Mouse (Mus musculus) embryonic facial prominence, embryonic 15.5 days (tissue): Measurements from ENCODE around the gene Zswim5. TPM values are rescaled to one million over a fixed set of nuclear protein-coding genes. Genes with fewer than 3 reads are reported as not detected.

Source experiments
- ATAC-seq: fragments of 200-750 bp; cut with Nextera tagmentation; 2 replicates; pipeline ENCODE4 v1.8.0; 2017; ENCODE audit warnings: low read depth, moderate TSS enrichment; ENCODE audit not compliant: insufficient number of reproducible peaks, low FRiP score, low TSS enrichment
- H3K27ac ChIP-seq: fragments of 300-500 bp; sonication (generic); replicated peaks from 2 replicates; pipeline ENCODE4 v1.5.1; 2015; ENCODE audit warnings: mild to moderate bottlenecking, inconsistent platforms
- H3K27me3 ChIP-seq: fragments of 300-500 bp; sonication (generic); 2 replicates; pipeline ENCODE4 v1.6.1; 2015; ENCODE audit warnings: inconsistent platforms
- H3K36me3 ChIP-seq: fragments of 300-500 bp; sonication (generic); 2 replicates; pipeline ENCODE4 v1.6.1; 2015; ENCODE audit warnings: mild to moderate bottlenecking, inconsistent platforms
- H3K4me1 ChIP-seq: fragments of 300-500 bp; sonication (generic); 2 replicates; pipeline ENCODE4 v1.6.1; 2015; ENCODE audit warnings: inconsistent platforms
- H3K4me2 ChIP-seq: fragments of 300-500 bp; sonication (generic); replicated peaks from 2 replicates; pipeline ENCODE4 v1.6.1; 2015; ENCODE audit warnings: mild to moderate bottlenecking, inconsistent platforms
- H3K4me3 ChIP-seq: fragments of 300-500 bp; sonication (generic); replicated peaks from 2 replicates; pipeline ENCODE4 v1.5.1; 2015; ENCODE audit warnings: mild to moderate bottlenecking, inconsistent platforms
- H3K9ac ChIP-seq: fragments of 300-500 bp; sonication (generic); 2 replicates; pipeline ENCODE4 v1.6.1; 2015; ENCODE audit warnings: inconsistent platforms
- H3K9me3 ChIP-seq: fragments of 300-500 bp; sonication (generic); replicated peaks from 2 replicates; pipeline ENCODE4 v1.6.1; 2016; ENCODE audit warnings: inconsistent platforms
- WGBS: fragments of 180-500 bp; shearing (Covaris S2); methylation state at CpG from one replicate; pipeline ENCODE4 v1.1.7; 2015; 5-methylcytosine and 5-hydroxymethylcytosine counted together
- polyA plus RNA-seq: library from polyadenylated mRNA; unstranded; fragments of >200 nt; fragmentation: Nextera tagmentation; extraction: Ambion mirVana; gene quantifications from 2 replicates; pipeline ENCODE4 v1.2.1, GENCODE M21; 2015

Zswim5 gene
- polyA plus RNA-seq, 1 experiment from 2014 or later: 0.45 TPM

- no peaks in the 10 kb centered on the region for H3K9me3 ChIP-seq
- no peaks in the 10 kb centered on the region for H3K4me1 ChIP-seq
- no peaks in the 10 kb centered on the region for H3K36me3 ChIP-seq
- no peak overlapping the region for H3K9ac ChIP-seq
- H3K27ac ChIP-seq: no peak overlapping the region
- no peak for ATAC-seq
- H3K27me3 ChIP-seq: no peaks in the 10 kb centered on the region
- no peak overlapping the region for H3K4me2 ChIP-seq
- no peak overlapping the region for H3K4me3 ChIP-seq
- whole genome bisulfite sequencing: 59% methylated on average over 5 of the region's 5 CpGs
Measured at GRCm38 (mm10) chr4:116859711-116860110, 17.5 kb upstream of the Zswim5 start.

GRCm38 (mm10) chr4:116862023-116862422, 15.2 kb upstream of the Zswim5 start:
- H3K36me3 ChIP-seq: no peaks in the 10 kb centered on the region
- no peaks in the 10 kb centered on the region for H3K27me3 ChIP-seq
- no peak overlapping the region for H3K4me2 ChIP-seq
- no peak overlapping the region for H3K27ac ChIP-seq
- no peak for ATAC-seq
- no peak overlapping the region for H3K4me3 ChIP-seq
- H3K9me3 ChIP-seq: no peaks in the 10 kb centered on the region
- 77% methylated on average over 8 of the region's 8 CpGs for WGBS
- H3K4me1 ChIP-seq: no peaks in the 10 kb centered on the region
- no peak overlapping the region for H3K9ac ChIP-seq

- Histone ChIP-seq H3K9me3 (no peaks in the 10 kb centered on the region), H3K9ac (no peak overlapping the region), H3K36me3 (no peaks in the 10 kb centered on the region), H3K27ac (no peak overlapping the region), H3K4me2 (no peak overlapping the region), H3K4me1 (no peaks in the 10 kb centered on the region), H3K27me3 (peaks cover 4% of the 10 kb centered on the region; the same call in 1 of the 2 replicates), H3K4me3 (no peak overlapping the region)
- 57% methylated on average over 3 of the region's 3 CpGs for WGBS
- no peak for ATAC-seq
Measured at GRCm38 (mm10) chr4:116869898-116870297, 7.3 kb upstream of the Zswim5 start.

- no peak overlapping the region for H3K4me3 ChIP-seq
- peaks cover 19% of the 10 kb centered on the region for H3K27me3 ChIP-seq
- H3K4me2 ChIP-seq: no peak overlapping the region
- H3K9me3 ChIP-seq: no peaks in the 10 kb centered on the region
- peaks cover 11% of the 10 kb centered on the region; the same call in 1 of the 2 replicates for H3K4me1 ChIP-seq
- no peak for ATAC-seq
- no peak overlapping the region for H3K27ac ChIP-seq
- H3K9ac ChIP-seq: no peak overlapping the region
- 78% methylated on average over 4 of the region's 4 CpGs for WGBS
- no peaks in the 10 kb centered on the region for H3K36me3 ChIP-seq
Measured at GRCm38 (mm10) chr4:116874595-116874994, 2.6 kb upstream of the Zswim5 start.

GRCm38 (mm10) chr4:116876630-116876994, 564 bp upstream of the Zswim5 start:
- peak overlapping the region; percentile 76 for H3K4me3 ChIP-seq
- H3K4me1 ChIP-seq: peaks cover 11% of the 10 kb centered on the region; the same call in 1 of the 2 replicates
- H3K4me2 ChIP-seq: peak overlapping the region; percentile 98
- no peaks in the 10 kb centered on the region for H3K9me3 ChIP-seq
- peaks cover 19% of the 10 kb centered on the region for H3K27me3 ChIP-seq
- peak overlapping the region; percentile 40 for H3K9ac ChIP-seq
- ATAC-seq: peak; percentile 13; the same call in 1 of the 2 replicates
- no peak overlapping the region for H3K27ac ChIP-seq
- no peaks in the 10 kb centered on the region for H3K36me3 ChIP-seq
- WGBS: under 1% methylated on average over 15 of the region's 15 CpGs

GRCm38 (mm10) chr4:116877729-116878321, 649 bp downstream of the Zswim5 start:
- Histone ChIP-seq H3K4me1 (peaks cover 11% of the 10 kb centered on the region; the same call in 1 of the 2 replicates), H3K27ac (no peak overlapping the region), H3K9ac (peak overlapping the region; percentile 40), H3K4me2 (peak overlapping the region; percentile 98), H3K9me3 (no peaks in the 10 kb centered on the region), H3K36me3 (no peaks in the 10 kb centered on the region), H3K27me3 (peaks cover 19% of the 10 kb centered on the region), H3K4me3 (peak overlapping the region; percentile 76)
- ATAC-seq: no peak
- under 1% methylated on average over 34 of the region's 57 CpGs for WGBS

GRCm38 (mm10) chr4:116878491-116878890, 1.3 kb downstream of the Zswim5 start:
- peak overlapping the region; percentile 76 for H3K4me3 ChIP-seq
- peak overlapping the region; percentile 98 for H3K4me2 ChIP-seq
- H3K27me3 ChIP-seq: peaks cover 19% of the 10 kb centered on the region
- no peak overlapping the region for H3K9ac ChIP-seq
- WGBS: 5% methylated on average over 11 of the region's 11 CpGs
- H3K36me3 ChIP-seq: no peaks in the 10 kb centered on the region
- peaks cover 11% of the 10 kb centered on the region; the same call in 1 of the 2 replicates for H3K4me1 ChIP-seq
- no peak for ATAC-seq
- H3K27ac ChIP-seq: no peak overlapping the region
- H3K9me3 ChIP-seq: no peaks in the 10 kb centered on the region

GRCm38 (mm10) chr4:116882679-116883078, 5.5 kb downstream of the Zswim5 start:
- Histone ChIP-seq H3K9ac (no peak overlapping the region), H3K36me3 (no peaks in the 10 kb centered on the region), H3K4me3 (no peak overlapping the region), H3K27me3 (peaks cover 8% of the 10 kb centered on the region), H3K4me2 (no peak overlapping the region), H3K4me1 (peaks cover 3% of the 10 kb centered on the region; the same call in 1 of the 2 replicates), H3K9me3 (no peaks in the 10 kb centered on the region), H3K27ac (no peak overlapping the region)
- ATAC-seq: no peak

- WGBS: 57% methylated on average over 4 of the region's 4 CpGs
Measured at GRCm38 (mm10) chr4:116894200-116895080, 17.3 kb downstream of the Zswim5 start.

GRCm38 (mm10) chr4:116910489-116911181, 33.5 kb downstream of the Zswim5 start:
- WGBS: 73% methylated on average over 4 of the region's 4 CpGs
- Histone ChIP-seq H3K9ac (no peak overlapping the region), H3K27ac (no peak overlapping the region), H3K9me3 (no peaks in the 10 kb centered on the region), H3K36me3 (no peaks in the 10 kb centered on the region), H3K4me1 (no peaks in the 10 kb centered on the region), H3K27me3 (no peaks in the 10 kb centered on the region), H3K4me2 (no peak overlapping the region), H3K4me3 (no peak overlapping the region)
- no peak for ATAC-seq

More at GRCm38 (mm10) chr4:116894200-116895080, 17.3 kb downstream of the Zswim5 start:
- no peaks in the 10 kb centered on the region for H3K4me1 ChIP-seq
- no peak for ATAC-seq
- H3K4me2 ChIP-seq: no peak overlapping the region
- no peaks in the 10 kb centered on the region for H3K27me3 ChIP-seq
- no peak overlapping the region for H3K9ac ChIP-seq
- no peaks in the 10 kb centered on the region for H3K9me3 ChIP-seq
- H3K36me3 ChIP-seq: no peaks in the 10 kb centered on the region
- no peak overlapping the region for H3K27ac ChIP-seq
- H3K4me3 ChIP-seq: no peak overlapping the region

GRCm38 (mm10) chr4:116911202-116911601, 34.0 kb downstream of the Zswim5 start:
- no peak for ATAC-seq
- 67% methylated on average over 5 of the region's 5 CpGs for WGBS

More at GRCm38 (mm10) chr4:116911202-116911601, 34.0 kb downstream of the Zswim5 start:
- H3K36me3 ChIP-seq: no peaks in the 10 kb centered on the region
- no peaks in the 10 kb centered on the region for H3K9me3 ChIP-seq
- no peak overlapping the region for H3K4me2 ChIP-seq
- no peaks in the 10 kb centered on the region for H3K27me3 ChIP-seq
- no peak overlapping the region for H3K27ac ChIP-seq
- no peak overlapping the region for H3K9ac ChIP-seq
- no peak overlapping the region for H3K4me3 ChIP-seq
- H3K4me1 ChIP-seq: no peaks in the 10 kb centered on the region
